Mouse (Mus musculus): ENCODE measurements around the gene Slc35f4. TPM values are rescaled to one million over a fixed set of nuclear protein-coding genes. Genes with fewer than 3 reads are reported as not detected.
A peak's percentile ranks its signal among the peaks of the same experiment; 100 is the strongest.

Gene Slc35f4
- polyA plus RNA-seq, 1 experiment from 2014 or later = 1.2 TPM

DNA sequence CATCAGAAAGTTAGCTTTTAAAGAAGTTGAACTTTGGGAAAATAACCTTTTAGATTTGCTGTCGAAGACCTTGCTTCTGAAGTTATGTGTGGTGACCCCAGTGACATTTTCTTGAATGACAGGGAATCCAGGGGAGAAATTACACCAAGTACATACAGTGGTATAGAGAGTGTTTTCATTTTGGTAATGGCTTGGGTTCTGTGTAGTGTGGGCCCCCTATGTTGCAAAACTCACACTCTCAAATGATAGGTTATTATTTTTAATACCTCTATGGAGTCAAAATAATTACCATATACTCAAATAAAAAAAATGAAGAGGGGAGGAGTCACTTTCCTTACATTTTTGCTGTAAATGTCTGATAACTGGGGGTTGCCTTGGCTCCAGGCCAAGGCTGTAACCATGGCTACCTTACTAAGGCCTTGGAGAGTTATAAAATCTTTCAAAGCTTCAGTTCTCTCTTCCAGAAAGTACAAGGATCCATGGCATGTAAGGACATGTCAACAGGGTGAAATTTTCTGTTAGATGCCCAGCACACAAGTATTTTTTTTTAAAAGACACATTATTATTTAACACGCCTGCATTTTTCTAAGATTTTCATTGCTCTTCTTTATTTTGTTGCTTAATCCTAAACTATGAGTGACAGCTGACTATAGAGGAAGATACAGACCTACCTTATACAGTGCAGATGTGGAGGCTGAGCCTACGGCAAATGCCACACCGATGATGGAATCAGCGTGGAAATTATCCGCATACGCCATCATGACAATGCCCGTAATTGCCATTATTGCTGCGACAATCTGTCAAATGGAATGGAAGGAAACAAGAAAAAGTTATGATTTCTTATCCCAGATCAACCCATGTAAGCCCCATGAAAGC is 220.1 kb downstream of the Slc35f4 start:
- H3K27me3 ChIP-seq (ENCODE audit: control insufficient read depth, insufficient read depth, low read length) = no peaks in the 10 kb centered on the region
- 93% methylated on average over 9 of the region's 9 CpGs for WGBS
- 0 out of 2 replicates have a peak, but pooled peaks cover 4% of the 10 kb centered on the region for H3K4me1 ChIP-seq (replicated peaks; ENCODE audit: control insufficient read depth, insufficient read depth, low read length)
- no peak overlapping the region for H3K4me3 ChIP-seq (ENCODE audit: low read depth, low read length)
- no peaks in the 10 kb centered on the region for H3K36me3 ChIP-seq (ENCODE audit: control insufficient read depth, insufficient read depth, low read length)
- no peaks in the 10 kb centered on the region for H3K9me3 ChIP-seq (ENCODE audit: control insufficient read depth, low read length)
- no peak overlapping the region for H3K27ac ChIP-seq (ENCODE audit: low read depth, low read length)
- DNase-seq (ENCODE audit: low spot score) (no peak), ATAC-seq (ENCODE audit: low FRiP score) (no peak)
- no peak overlapping the region for H3K9ac ChIP-seq (ENCODE audit: low read depth, low read length)
- no peak overlapping the region for H3K4me2 ChIP-seq (replicated peaks; ENCODE audit: low read depth, low read length)

DNA sequence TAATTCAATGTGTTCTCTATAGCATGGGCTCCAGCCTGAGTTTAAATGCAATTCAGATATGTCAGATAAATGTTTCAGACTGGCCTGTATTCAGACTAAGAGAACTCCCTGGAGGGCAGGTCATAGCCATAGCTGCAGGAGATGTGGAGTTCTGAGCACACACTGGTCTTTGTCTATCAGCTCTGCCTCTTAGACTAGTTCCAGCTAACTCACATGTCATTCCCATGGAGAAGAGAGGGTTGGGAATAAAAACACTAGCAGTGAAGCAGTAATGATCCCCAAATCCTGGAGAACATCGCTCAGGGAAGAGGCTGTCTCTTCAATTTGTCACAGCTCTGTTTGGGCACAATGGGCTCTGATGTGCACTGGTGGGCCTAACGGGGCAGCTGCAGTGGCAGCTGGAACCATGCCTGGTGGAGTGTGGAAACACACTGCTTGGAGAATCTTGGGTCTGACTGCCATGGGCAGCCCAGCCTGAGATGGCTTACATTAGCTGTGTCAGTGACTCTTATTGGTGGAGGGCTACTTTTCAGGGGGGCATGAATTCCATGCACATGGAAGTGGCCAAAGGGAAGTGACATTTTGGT is 223.5 kb downstream of the Slc35f4 start:
- Histone ChIP-seq H3K27me3 (ENCODE audit: control insufficient read depth, insufficient read depth, low read length) (no peaks in the 10 kb centered on the region), H3K27ac (ENCODE audit: low read depth, low read length) (no peak overlapping the region), H3K36me3 (ENCODE audit: control insufficient read depth, insufficient read depth, low read length) (no peaks in the 10 kb centered on the region), H3K4me3 (ENCODE audit: low read depth, low read length) (no peak overlapping the region), H3K4me2 (replicated peaks; ENCODE audit: low read depth, low read length) (no peak overlapping the region), H3K9ac (ENCODE audit: low read depth, low read length) (no peak overlapping the region), H3K4me1 (replicated peaks; ENCODE audit: control insufficient read depth, insufficient read depth, low read length) (0 out of 2 replicates have a peak, but pooled peaks cover 4% of the 10 kb centered on the region), H3K9me3 (ENCODE audit: control insufficient read depth, low read length) (no peaks in the 10 kb centered on the region)
- ATAC-seq (ENCODE audit: low FRiP score) = no peak
- 41% methylated on average over 2 of the region's 2 CpGs for WGBS
- DNase-seq (ENCODE audit: low spot score) = no peak

DNA sequence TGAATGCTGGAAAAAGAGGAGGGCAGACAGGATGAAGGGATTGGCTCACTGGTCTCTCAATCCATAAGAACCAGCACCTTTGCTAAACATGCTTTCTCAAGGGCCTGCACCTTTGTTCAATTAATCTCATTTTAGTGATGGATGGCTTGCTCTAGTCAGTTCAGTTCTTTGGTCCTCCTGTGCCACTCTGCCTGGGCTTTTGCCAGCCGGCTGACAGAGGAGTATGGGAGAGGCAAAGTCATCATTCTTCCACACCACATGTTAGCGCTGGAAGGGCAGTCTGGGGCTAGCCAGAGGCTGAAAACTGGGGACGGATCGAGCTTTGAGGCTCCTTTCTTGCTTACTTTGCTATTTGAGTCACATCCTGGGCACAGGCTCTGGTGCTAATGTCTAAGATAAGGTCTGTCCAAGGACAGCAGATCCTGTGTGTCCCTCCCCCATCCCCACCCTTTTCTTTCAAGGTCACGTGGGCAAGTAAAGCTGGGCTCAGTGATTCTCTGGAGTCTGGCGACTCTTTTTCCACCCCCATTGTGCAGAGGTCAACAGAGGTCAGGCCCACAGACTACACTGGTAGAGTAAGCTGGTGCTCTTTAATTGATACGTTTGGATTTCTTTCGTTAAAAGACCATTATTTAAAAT is 224.7 kb downstream of the Slc35f4 start:
- no peak overlapping the region for H3K9ac ChIP-seq (ENCODE audit: low read depth, low read length)
- peak; percentile 36 for ATAC-seq (ENCODE audit: low FRiP score)
- H3K27ac ChIP-seq (ENCODE audit: low read depth, low read length) = no peak overlapping the region
- WGBS = 41% methylated on average over 8 of the region's 8 CpGs
- H3K4me3 ChIP-seq (ENCODE audit: low read depth, low read length) = no peak overlapping the region
- no peak overlapping the region for H3K4me2 ChIP-seq (replicated peaks; ENCODE audit: low read depth, low read length)
- H3K4me1 ChIP-seq (replicated peaks; ENCODE audit: control insufficient read depth, insufficient read depth, low read length) = 0 out of 2 replicates have a peak, but pooled peaks cover 4% of the 10 kb centered on the region
- H3K36me3 ChIP-seq (ENCODE audit: control insufficient read depth, insufficient read depth, low read length) = no peaks in the 10 kb centered on the region
- H3K27me3 ChIP-seq (ENCODE audit: control insufficient read depth, insufficient read depth, low read length) = no peaks in the 10 kb centered on the region
- H3K9me3 ChIP-seq (ENCODE audit: control insufficient read depth, low read length) = no peaks in the 10 kb centered on the region
- no peak for DNase-seq (ENCODE audit: low spot score)

DNA sequence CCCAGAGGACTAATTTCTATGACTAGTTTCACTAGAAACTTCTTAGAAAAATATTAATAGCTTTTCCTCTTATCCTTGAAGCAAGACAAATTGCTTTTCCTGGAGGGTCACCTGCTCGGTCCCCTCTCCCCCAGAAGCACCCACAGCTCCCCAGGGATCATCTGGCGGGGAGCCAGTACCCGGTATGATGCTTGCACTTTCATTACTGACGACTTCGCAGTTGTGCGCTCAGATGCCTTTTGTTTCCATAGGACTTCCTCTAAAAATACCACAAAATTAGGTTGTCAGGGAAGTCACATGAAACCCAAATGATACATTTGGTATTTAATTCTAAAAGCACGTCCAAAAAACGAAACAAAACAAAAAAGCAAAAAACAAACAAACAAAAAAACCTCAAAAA is 225.5 kb downstream of the Slc35f4 start:
- 0 out of 2 replicates have a peak, but pooled peaks cover 4% of the 10 kb centered on the region for H3K4me1 ChIP-seq (replicated peaks; ENCODE audit: control insufficient read depth, insufficient read depth, low read length)
- H3K9me3 ChIP-seq (ENCODE audit: control insufficient read depth, low read length) = no peaks in the 10 kb centered on the region
- no peak for DNase-seq (ENCODE audit: low spot score)
- no peak for ATAC-seq (ENCODE audit: low FRiP score)
- H3K27me3 ChIP-seq (ENCODE audit: control insufficient read depth, insufficient read depth, low read length) = no peaks in the 10 kb centered on the region
- H3K4me2 ChIP-seq (replicated peaks; ENCODE audit: low read depth, low read length) = no peak overlapping the region
- no peak overlapping the region for H3K9ac ChIP-seq (ENCODE audit: low read depth, low read length)
- WGBS = 72% methylated on average over 8 of the region's 8 CpGs
- H3K4me3 ChIP-seq (ENCODE audit: low read depth, low read length) = no peak overlapping the region
- H3K27ac ChIP-seq (ENCODE audit: low read depth, low read length) = no peak overlapping the region
- no peaks in the 10 kb centered on the region for H3K36me3 ChIP-seq (ENCODE audit: control insufficient read depth, insufficient read depth, low read length)

DNA sequence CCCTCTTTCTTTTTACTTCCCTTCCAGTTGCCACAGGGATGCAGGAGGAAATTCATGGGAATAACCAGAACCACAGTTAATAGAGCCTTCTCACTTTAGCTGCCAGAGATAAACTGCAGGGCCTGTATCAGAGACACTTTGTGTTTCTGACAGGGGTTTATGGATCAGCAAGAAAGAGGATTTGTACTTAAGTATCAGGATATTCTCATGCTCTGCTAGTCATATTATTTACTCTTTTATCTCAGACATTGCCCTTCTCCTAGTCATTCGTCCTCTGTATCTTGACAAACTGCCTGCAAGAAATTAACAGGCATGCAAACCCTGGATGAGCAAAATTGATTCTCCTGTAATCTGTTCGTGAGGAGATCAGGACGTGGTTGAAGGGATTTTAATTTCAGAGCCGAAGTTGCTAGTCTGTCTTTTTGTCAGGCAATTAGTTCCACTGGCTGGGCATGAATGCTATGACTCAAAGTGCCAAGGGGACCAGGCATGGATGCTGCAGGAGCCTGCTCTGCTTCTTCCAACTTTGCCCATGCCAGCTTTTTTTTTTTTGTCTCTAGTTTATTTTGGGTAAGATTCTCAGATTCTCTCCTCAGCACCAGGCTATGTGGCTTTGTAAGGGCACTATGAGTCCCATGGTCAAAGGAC is 231.9 kb downstream of the Slc35f4 start:
- H3K4me2 ChIP-seq (replicated peaks; ENCODE audit: low read depth, low read length) = no peak overlapping the region
- no peaks in the 10 kb centered on the region for H3K9me3 ChIP-seq (ENCODE audit: control insufficient read depth, low read length)
- no peak overlapping the region for H3K9ac ChIP-seq (ENCODE audit: low read depth, low read length)
- 15% methylated on average over 4 of the region's 4 CpGs for WGBS
- H3K27me3 ChIP-seq (ENCODE audit: control insufficient read depth, insufficient read depth, low read length) = no peaks in the 10 kb centered on the region; the same call in 1 of the 2 replicates
- no peak overlapping the region for H3K4me3 ChIP-seq (ENCODE audit: low read depth, low read length)
- H3K36me3 ChIP-seq (ENCODE audit: control insufficient read depth, insufficient read depth, low read length) = no peaks in the 10 kb centered on the region
- no peak overlapping the region for H3K27ac ChIP-seq (ENCODE audit: low read depth, low read length)
- ATAC-seq (ENCODE audit: low FRiP score) (peak; percentile 67; the same call in 1 of the 2 replicates), DNase-seq (ENCODE audit: low spot score) (peak; percentile 34)
- H3K4me1 ChIP-seq (replicated peaks; ENCODE audit: control insufficient read depth, insufficient read depth, low read length) = no peaks in the 10 kb centered on the region

DNA sequence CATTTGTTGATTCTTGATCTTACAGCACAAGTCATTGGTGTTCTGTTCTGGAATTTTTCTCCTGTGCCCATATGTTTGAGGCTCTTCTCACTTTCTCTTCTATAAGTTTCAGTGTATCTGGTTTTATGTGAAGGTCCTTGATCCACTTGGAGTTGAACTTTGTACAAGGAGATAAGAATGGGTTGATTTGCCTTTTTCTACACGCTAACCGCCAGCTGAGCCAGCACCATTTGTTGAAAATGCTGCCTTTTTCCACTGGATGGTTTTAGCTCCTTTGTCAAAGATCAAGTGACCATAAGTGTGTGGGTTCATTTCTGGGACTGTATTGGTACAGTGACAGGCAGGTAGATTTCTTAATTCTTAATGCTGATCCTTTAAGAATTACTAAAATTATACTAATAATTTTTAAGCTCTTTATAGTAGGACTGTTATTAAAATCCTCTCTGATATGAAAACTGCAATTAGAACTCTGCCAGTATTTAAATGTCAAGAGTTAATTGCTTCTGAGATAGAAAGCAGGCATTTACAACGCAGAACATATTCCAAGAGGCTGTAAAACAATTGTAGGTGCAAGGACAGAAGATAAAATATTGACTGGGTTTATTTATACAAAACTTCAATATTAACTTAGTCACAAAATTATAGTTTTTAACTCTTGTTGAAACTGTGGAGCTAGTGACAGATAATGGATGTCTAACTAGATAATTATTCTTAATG is 235.7 kb downstream of the Slc35f4 start:
- H3K4me3 ChIP-seq (ENCODE audit: low read depth, low read length) = no peak overlapping the region
- no peaks in the 10 kb centered on the region; the same call in 1 of the 2 replicates for H3K27me3 ChIP-seq (ENCODE audit: control insufficient read depth, insufficient read depth, low read length)
- no peak for DNase-seq (ENCODE audit: low spot score)
- no peaks in the 10 kb centered on the region for H3K36me3 ChIP-seq (ENCODE audit: control insufficient read depth, insufficient read depth, low read length)
- H3K9me3 ChIP-seq (ENCODE audit: control insufficient read depth, low read length) = no peaks in the 10 kb centered on the region
- 89% methylated on average over 3 of the region's 3 CpGs for WGBS
- no peak overlapping the region for H3K9ac ChIP-seq (ENCODE audit: low read depth, low read length)
- H3K4me2 ChIP-seq (replicated peaks; ENCODE audit: low read depth, low read length) = no peak overlapping the region
- no peak for ATAC-seq (ENCODE audit: low FRiP score)
- no peak overlapping the region for H3K27ac ChIP-seq (ENCODE audit: low read depth, low read length)
- H3K4me1 ChIP-seq (replicated peaks; ENCODE audit: control insufficient read depth, insufficient read depth, low read length) = no peaks in the 10 kb centered on the region

DNA sequence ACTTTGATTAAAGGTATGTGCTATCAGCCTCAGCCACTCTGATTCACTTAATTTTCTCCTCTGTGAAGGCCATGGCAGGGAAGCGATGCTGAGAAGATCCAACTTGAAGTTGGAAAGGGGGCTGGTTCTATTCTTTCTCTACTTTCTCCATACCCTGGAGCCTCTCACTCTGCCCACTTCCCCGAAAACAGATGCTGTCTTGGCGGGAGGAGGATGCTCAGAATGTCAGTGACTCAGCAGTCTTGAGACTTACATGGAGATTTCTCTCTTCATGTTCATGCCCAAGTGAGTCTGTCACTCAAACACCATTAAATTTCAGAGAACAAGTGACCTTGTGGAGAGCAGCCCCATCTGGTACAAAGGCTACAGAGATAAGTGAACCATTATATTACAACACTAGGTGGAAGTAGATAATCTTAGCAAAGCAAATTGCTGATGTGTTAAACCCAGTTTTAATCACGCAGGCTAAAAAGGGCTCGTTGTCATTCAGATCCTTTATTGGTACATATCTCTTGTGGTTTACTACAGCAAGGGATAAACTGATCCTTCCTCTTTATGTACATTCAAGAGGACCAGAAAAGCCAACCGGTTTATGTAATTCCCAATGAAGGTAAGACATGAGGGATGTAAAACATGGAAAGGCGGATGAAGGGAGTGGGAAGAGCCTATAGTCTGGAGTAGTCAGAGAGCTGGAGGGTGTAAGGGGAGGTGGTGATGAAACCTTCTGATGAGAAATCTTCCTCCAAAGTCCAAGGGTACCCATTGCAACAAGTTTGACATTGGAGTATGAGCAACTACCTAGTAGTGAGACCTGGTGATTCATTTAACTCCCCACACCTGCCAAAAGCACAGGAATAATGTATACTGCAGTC is 241.8 kb downstream of the Slc35f4 start:
- no peak for DNase-seq (ENCODE audit: low spot score)
- Histone ChIP-seq H3K27me3 (ENCODE audit: control insufficient read depth, insufficient read depth, low read length) (no peaks in the 10 kb centered on the region), H3K9ac (ENCODE audit: low read depth, low read length) (no peak overlapping the region), H3K9me3 (ENCODE audit: control insufficient read depth, low read length) (no peaks in the 10 kb centered on the region), H3K27ac (ENCODE audit: low read depth, low read length) (no peak overlapping the region), H3K4me2 (replicated peaks; ENCODE audit: low read depth, low read length) (no peak overlapping the region), H3K36me3 (ENCODE audit: control insufficient read depth, insufficient read depth, low read length) (no peaks in the 10 kb centered on the region), H3K4me1 (replicated peaks; ENCODE audit: control insufficient read depth, insufficient read depth, low read length) (no peaks in the 10 kb centered on the region), H3K4me3 (ENCODE audit: low read depth, low read length) (no peak overlapping the region)
- no peak for ATAC-seq (ENCODE audit: low FRiP score)
- 88% methylated on average over 7 of the region's 7 CpGs for WGBS

Data from hindbrain, embryonic 11.5 days (tissue).